Mouse (Mus musculus): Measurements from ENCODE around the gene Rgl2. TPM values are rescaled to one million over a fixed set of nuclear protein-coding genes. Genes with fewer than 3 reads are reported as not detected.
"Not testable (repeated sequence)": the region's sequence is repeated elsewhere in the genome, so short reads cannot be mapped to it uniquely, and the experiment has no call there.

Gene Rgl2
- total RNA-seq, 2 experiments from 2014 or later = 54.8 to 57.9 TPM

GRCm38 (mm10) chr17:33965082-33965845 is 35.9 kb downstream of the Rgl2 start:
- DNase-seq = no peak
- intact Hi-C loops (cut with DNase I) = loop anchor here (1.0 kb wide), 1 partner anchor 1326 kb away; no protein-coding TSS in a partner anchor

DNA sequence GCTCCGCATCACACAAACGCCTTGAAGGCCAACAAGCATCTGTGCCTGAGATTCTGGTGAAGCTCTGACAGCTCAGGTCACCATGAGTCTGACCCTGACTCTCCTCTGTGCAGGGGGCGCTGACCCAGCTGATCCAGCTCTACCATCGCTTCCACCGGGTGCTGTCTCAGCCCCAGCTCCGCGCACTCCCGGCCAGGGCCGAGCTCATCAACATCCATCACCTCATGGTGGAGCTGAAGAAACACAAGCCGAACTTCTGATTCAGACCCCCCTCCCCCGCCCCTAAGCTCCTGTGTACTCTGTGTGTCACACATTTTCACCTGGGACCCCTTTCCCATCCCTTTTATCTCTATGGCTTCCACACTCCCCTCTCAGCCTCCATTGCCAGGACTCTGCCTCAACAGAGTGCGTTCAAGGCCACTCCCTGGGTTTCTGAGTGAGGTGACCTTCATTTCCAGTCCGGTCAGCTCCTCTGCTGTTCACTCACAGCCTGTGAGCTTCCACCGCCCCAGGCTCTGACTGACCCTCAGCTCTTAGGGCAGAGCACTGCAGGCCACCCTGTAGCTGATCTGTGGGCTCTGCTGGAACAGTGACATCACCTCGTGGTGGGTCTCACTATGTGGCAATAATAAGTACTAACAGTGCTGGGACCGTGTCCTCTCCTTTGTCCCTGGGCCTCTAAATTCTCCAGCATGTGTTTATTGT is 36.7 kb downstream of the Rgl2 start:
- DNase-seq = no peak
- intact Hi-C loops (cut with DNase I) = loop anchor here (1.0 kb wide), 1 partner anchor 1325 kb away; no protein-coding TSS in a partner anchor

- peak; percentile 80 to 86 for DNase-seq
- intact Hi-C loops (cut with DNase I) = loop anchor here (2.0 kb wide), 1 partner anchor 14 kb away; no protein-coding TSS in a partner anchor
Observed at GRCm38 (mm10) chr17:33968489-33968888, 39.1 kb downstream of the Rgl2 start.

- intact Hi-C loops (cut with DNase I) = loop anchor here (2.0 kb wide), 1 partner anchor 14 kb away; no protein-coding TSS in a partner anchor
- DNase-seq = peak in 1 of 2 experiments; percentile 55
Observed at GRCm38 (mm10) chr17:33968927-33969326, 39.6 kb downstream of the Rgl2 start.

GRCm38 (mm10) chr17:33969394-33969793 is 40.1 kb downstream of the Rgl2 start:
- no peak for DNase-seq
- intact Hi-C loops (cut with DNase I) = loop anchor here (2.0 kb wide), 1 partner anchor 13 kb away; no protein-coding TSS in a partner anchor

DNA sequence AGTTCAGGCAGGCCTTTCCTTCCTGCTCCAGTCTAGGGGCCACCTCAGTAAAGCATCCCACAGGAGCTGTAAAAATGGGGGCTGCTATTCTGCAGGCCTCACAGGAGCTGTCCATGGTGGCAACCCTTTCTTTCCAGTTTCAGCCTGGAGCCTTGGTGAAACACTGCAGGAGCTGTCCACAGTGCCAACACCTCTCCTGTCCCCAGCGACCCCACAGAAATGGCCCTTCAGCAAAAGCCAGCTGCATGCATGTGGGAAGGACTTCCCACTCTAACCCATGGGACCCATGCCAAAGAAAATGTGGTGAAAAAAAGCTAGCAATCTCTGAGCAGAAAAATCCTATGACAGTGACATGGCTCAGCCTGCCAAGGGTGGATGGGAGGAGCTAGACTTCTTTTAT is 43.3 kb downstream of the Rgl2 start:
- peak; percentile 45 to 67 for DNase-seq
- intact Hi-C loops (cut with DNase I) = no loop called here

GRCm38 (mm10) chr17:33973572-33973971 is 44.2 kb downstream of the Rgl2 start:
- intact Hi-C loops (cut with DNase I) = no loop called here
- no peak for DNase-seq

GRCm38 (mm10) chr17:33977861-33978557 is 48.7 kb downstream of the Rgl2 start:
- intact Hi-C loops (cut with DNase I) = no loop called here
- DNase-seq = no peak

- intact Hi-C loops (cut with DNase I) = no loop called here
- peak; percentile 77 to 81 for DNase-seq
Observed at GRCm38 (mm10) chr17:33978631-33979031, 49.3 kb downstream of the Rgl2 start.

- intact Hi-C loops (cut with DNase I) = no loop called here
- no peak for DNase-seq
Observed at GRCm38 (mm10) chr17:33979512-33980050, 50.2 kb downstream of the Rgl2 start.

- intact Hi-C loops (cut with DNase I) = no loop called here
- no peak for DNase-seq
Observed at GRCm38 (mm10) chr17:33980181-33981035, 51.1 kb downstream of the Rgl2 start.

GRCm38 (mm10) chr17:33981192-33981909 is 52.0 kb downstream of the Rgl2 start:
- intact Hi-C loops (cut with DNase I) = not testable (repeated sequence)

DNA sequence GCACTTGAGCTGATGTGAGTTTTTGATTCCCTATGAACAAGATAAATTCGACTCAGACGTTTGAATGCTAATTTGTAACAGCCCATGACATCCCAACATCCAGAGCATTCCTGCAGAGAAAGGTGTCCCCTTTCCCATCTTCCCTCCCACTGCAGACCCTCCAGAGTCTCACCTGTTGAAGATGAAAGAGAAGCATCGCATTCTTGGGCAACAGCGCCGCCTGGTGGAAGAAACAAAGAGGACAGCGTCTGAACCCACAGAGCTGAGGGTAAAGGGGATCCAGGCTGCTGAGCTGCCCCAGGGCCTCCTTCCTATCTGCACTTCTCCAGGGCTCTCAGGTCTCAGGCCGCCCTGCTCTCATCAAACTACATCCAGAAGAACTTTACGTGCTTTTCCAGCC is 52.8 kb downstream of the Rgl2 start:
- intact Hi-C loops (cut with DNase I) = loop anchor here (2.0 kb wide), 1 partner anchor 13 kb away; no protein-coding TSS in a partner anchor
- DNase-seq = peak; percentile 58 to 74

More at GRCm38 (mm10) chr17:33981192-33981909, 52.0 kb downstream of the Rgl2 start:
- DNase-seq = peak; percentile 90 to 91

Small RNA genes lying within 50 kb of the gene (microRNA-seq; reads per million reads assigned to microRNA genes)
- gene Gm27740 = 0 reads per million in 2 experiments

Other genes starting within 250 kb of the Rgl2 start
- 100 to 1,000 TPM; 127 to 144 TPM for gene Hnrnpm, start 242.7 kb upstream of the Rgl2 start, total RNA-seq (2021)
- 100 to 1,000 TPM; 120 to 121 TPM for gene March2, start 210.9 kb upstream of the Rgl2 start, total RNA-seq (2021)
- 100 to 1,000 TPM; 343 to 349 TPM for gene Rab11b, start 169.0 kb upstream of the Rgl2 start, total RNA-seq (2021)
- gene Angptl4, start 147.7 kb upstream of the Rgl2 start, total RNA-seq (2021) = 100 to 1,000 TPM in 1 of 2 experiments, 10 to 100 TPM in 1; 34.9 to 119 TPM
- gene Kank3, start 119.0 kb upstream of the Rgl2 start, total RNA-seq (2021) = 10 to 100 TPM; 78.7 to 84.2 TPM
- 1,000 to 10,000 TPM; 1,002 to 1,034 TPM for gene Rps28, start 105.0 kb upstream of the Rgl2 start, total RNA-seq (2021)
- gene Ndufa7, start 105.0 kb upstream of the Rgl2 start, total RNA-seq (2021) = 100 to 1,000 TPM; 499 to 513 TPM
- 10 to 100 TPM; 19.7 to 22.9 TPM for gene Cd320, start 86.5 kb upstream of the Rgl2 start, total RNA-seq (2021)
- gene Gm7029, start 55.7 kb upstream of the Rgl2 start, total RNA-seq (2021) = not detected
- 10 to 100 TPM; 12.6 to 13.8 TPM for gene Kifc1, start 38.9 kb upstream of the Rgl2 start, total RNA-seq (2021)
- gene Platr17, start 24.4 kb upstream of the Rgl2 start, total RNA-seq (2021) = not detected
- 10 to 100 TPM; 16.9 to 18.3 TPM for gene Daxx, start 20.1 kb upstream of the Rgl2 start, total RNA-seq (2021)
- 10 to 100 TPM; 85.4 to 98.6 TPM for gene Tapbp, start 13.6 kb upstream of the Rgl2 start, total RNA-seq (2021)
- gene Zbtb22, start 13.6 kb upstream of the Rgl2 start, total RNA-seq (2021) = 10 to 100 TPM; 29.4 to 33.0 TPM
- 10 to 100 TPM; 70.8 to 78.9 TPM for gene Pfdn6, start 10.8 kb downstream of the Rgl2 start, total RNA-seq (2021)
- gene Wdr46, start 11.1 kb downstream of the Rgl2 start, total RNA-seq (2021) = 10 to 100 TPM; 12.4 to 12.6 TPM
- 1 to 10 TPM; 2.7 to 3.7 TPM for gene B3galt4, start 21.9 kb downstream of the Rgl2 start, total RNA-seq (2021)
- gene Vps52, start 26.3 kb downstream of the Rgl2 start, total RNA-seq (2021) = 10 to 100 TPM; 36.3 to 36.8 TPM
- 100 to 1,000 TPM; 566 to 572 TPM for gene Rps18, start 26.5 kb downstream of the Rgl2 start, total RNA-seq (2021)
- gene H2-K1, start 70.8 kb downstream of the Rgl2 start, total RNA-seq (2021) = 10 to 100 TPM; 54.8 to 56.2 TPM
- 10 to 100 TPM; 16.5 to 17.6 TPM for gene Ring1, start 95.1 kb downstream of the Rgl2 start, total RNA-seq (2021)
- 10 to 100 TPM; 80.8 to 88.1 TPM for gene H2-Ke6, start 98.5 kb downstream of the Rgl2 start, total RNA-seq (2021)
- gene Slc39a7, start 102.1 kb downstream of the Rgl2 start, total RNA-seq (2021) = 10 to 100 TPM; 81.7 to 84.4 TPM
- gene Rxrb, start 102.3 kb downstream of the Rgl2 start, total RNA-seq (2021) = 10 to 100 TPM; 45.4 to 46.7 TPM
- 1 to 10 TPM; 1.5 to 1.8 TPM for gene Col11a2, start 109.9 kb downstream of the Rgl2 start, total RNA-seq (2021)
- gene H2-Oa, start 162.8 kb downstream of the Rgl2 start, total RNA-seq (2021) = under 1 TPM in 1 of 2 experiments, not detected in 1; 0.31 TPM
- gene H2-DMa, start 190.0 kb downstream of the Rgl2 start, total RNA-seq (2021) = 1 to 10 TPM; 4.1 to 4.5 TPM
- gene Brd2, start 193.1 kb downstream of the Rgl2 start, total RNA-seq (2021) = 100 to 1,000 TPM; 113 to 119 TPM
- gene H2-DMb2, start 213.8 kb downstream of the Rgl2 start, total RNA-seq (2021) = 1 to 10 TPM in 1 of 2 experiments, under 1 TPM in 1; 0.98 to 1.1 TPM
- under 1 TPM; 0.72 to 0.89 TPM for gene H2-DMb1, start 223.5 kb downstream of the Rgl2 start, total RNA-seq (2021)

Measured in heart, postnatal 10 days (tissue).